Mouse (Mus musculus) gastrocnemius, postnatal 25 days (tissue): ENCODE results near the gene Nxnl2. TPM values are rescaled to one million over a fixed set of nuclear protein-coding genes. Genes with fewer than 3 reads are reported as not detected.
"Not testable (repeated sequence)": the region's sequence is repeated elsewhere in the genome, so short reads cannot be mapped to it uniquely, and the experiment has no call there.

Experiments
- DNase-seq: peaks from one replicate; pipeline ENCODE4 v3.0.0; 2022
- total RNA-seq, 2 experiments: library from RNA; stranded (reverse); gene quantifications; 1 replicate in 1 of 2; 2 replicates in 1 of 2; pipeline ENCODE4 v1.2.3; 2021

Gene Nxnl2
- total RNA-seq, 2 experiments from 2014 or later: not detected

- DNase-seq: no peak
Observed at GRCm38 (mm10) chr13:51179362-51179761, 8.5 kb downstream of the Nxnl2 start.

DNA sequence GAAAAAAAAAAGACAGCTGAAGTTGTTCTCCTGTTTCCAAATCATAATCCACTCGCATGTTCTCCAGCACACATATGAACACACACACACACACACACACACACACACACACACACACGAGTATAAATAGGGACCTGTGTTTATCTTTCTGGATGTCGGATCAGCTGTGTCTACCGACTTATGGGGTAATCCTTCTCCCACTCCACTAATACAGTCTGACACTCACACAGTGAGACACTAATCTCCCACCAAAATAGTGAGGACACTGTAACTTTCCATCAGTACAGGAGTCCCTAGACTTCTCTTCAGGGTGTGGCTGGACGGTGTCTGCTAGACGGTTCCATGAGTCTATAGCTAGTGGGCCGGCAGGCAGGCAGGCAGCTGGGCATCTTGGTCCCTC, 11.4 kb downstream of the Nxnl2 start:
- DNase-seq: no peak

DNA sequence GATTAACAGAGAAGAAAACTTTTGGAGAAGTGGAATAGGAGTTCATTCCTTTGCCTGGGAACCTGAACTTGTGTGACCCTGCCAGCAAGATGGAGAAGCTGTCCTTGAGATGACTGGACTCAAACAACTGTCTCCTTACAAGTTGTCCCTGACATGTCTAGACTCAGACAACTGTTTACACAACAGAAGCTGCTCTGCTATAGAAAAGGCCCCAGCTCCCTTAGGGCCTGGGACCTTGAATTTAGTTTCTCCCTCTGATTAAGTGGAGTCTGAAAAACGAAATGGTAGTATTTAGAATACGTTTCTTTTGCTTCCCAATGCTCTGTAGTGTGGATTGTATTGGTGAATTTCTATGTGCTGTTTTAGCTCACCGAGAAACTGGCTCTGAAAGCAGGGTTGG, 14.1 kb downstream of the Nxnl2 start:
- DNase-seq: no peak

DNA sequence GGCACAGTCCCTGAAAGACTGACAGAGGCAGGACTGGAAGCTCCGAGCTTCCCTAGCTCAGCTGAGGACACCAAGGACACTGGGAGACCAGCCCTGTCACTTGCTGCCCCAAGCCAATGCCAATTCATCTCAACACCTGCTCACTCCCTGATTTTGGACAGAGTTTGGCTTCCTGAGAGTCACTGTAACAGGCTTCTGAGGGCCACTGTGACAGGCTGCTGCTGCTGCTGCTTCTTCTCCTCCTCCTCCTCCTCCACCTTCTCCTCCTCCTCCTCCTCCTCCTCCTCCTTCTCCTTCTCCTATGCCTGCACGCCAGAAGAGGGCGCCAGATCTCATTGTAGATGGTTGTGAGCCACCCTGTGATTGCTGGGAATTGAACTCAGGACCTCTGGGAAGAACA, 19.5 kb downstream of the Nxnl2 start:
- DNase-seq: no peak

DNA sequence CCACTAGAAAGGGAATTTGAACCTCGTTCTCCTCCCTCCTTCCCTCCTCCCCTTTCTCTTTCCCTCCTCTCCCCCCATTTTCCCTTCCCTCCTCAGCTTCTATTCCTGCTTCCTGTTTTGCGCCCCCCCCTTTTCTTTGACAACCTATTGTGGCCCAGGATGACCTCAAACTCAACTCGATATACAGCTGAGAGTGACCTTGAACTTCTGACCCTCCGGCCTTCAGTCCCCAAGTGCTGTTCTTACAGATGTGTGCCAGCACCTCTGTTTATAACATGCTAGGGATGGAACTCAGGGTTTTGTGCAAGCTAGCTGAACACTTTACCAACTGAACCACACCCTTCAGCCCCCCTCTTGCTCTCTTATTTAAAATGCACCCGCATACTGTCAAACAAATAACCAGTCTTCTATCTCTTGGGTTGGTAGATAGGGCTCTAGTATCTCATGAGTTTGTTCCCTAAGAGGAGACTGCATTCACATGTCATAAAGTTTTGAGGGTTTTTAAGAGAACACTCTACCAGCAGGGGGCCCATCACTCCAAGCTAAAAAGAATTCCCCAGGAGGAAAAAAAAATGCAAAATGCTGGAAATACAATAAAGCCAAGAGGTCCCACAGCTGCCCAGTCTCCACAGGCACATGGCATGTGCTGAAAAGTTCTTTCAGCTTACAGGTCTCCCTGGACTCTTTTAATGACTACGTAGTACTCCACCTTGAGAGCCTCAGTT, 20.8 kb downstream of the Nxnl2 start:
- no peak for DNase-seq

- no peak for DNase-seq
Observed at GRCm38 (mm10) chr13:51193893-51194292, 23.1 kb downstream of the Nxnl2 start.

DNA sequence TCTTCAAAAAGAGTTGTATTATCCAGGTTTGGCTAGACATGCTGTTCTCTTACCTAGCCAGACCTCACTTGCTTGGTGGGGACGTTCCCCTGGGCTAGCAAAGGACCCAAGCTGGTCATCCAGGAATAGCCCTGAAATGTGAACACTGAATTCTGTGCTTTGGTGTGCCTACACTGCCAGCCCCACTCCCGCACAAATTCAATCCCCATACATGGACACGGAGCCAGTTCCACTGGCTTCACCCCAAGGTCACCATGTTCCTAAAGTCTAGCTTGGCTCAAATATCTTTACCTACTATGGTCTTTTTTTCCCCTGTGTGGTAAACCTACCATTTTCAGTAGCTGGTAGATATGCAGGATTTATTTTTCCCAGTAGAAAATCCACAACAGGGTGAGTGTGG, 26.9 kb downstream of the Nxnl2 start:
- peak; percentile 53 for DNase-seq

DNA sequence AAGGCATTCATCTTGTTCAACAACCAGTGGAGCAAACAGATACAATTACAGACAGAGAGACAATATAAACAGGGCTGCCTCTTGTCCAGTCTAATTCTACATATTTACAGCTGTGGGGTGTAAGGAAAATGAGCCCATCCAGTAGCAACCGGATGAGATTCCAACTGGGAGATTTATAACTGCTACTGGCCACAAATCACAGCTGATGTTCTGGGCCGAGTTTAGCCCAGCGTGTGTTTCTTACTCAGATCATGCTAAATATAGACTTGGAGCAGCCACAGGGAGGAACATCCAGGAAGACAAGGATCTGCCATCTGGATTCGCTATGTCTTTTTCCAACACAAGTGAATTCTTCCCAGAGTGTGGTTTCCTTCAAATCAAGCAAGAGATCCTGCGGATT, 27.4 kb downstream of the Nxnl2 start:
- peak; percentile 60 for DNase-seq

- DNase-seq: not testable (repeated sequence)
Observed at GRCm38 (mm10) chr13:51201985-51202843, 31.4 kb downstream of the Nxnl2 start.

DNA sequence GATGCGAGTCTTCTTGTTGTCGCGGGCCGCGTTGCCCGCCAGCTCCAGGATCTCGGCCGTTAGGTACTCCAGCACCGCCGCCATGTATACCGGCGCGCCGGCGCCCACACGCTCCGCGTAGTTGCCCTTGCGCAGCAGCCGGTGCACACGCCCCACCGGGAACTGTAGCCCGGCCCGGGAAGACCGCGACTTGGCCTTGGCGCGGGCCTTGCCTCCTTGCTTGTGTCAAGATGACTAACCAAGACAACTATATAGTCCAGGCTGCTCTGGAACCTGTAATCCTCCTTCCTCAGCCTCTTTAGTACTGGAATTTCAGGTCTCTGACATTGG, 32.0 kb downstream of the Nxnl2 start:
- DNase-seq: peak; percentile 35

- no peak for DNase-seq
Observed at GRCm38 (mm10) chr13:51203467-51203866, 32.6 kb downstream of the Nxnl2 start.

DNA sequence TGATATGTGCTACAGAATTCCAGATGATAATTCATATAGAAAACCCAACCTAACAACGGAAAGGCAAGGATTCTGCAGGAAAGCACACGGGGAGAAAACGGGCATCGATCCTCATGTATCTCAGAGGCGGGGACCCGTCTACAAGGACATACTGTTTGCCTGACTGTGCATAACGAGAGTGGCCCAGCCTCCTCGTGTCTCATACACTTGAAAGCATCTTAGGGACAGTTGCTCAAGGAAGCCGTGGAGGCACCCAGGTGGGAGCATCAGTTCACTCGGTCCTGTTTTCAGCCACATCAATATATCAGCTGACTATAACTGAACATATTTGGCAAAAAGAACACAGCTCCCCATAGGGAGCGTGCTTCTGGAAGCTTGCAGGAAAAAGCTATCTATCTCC, 33.3 kb downstream of the Nxnl2 start:
- DNase-seq: not testable (repeated sequence)

GRCm38 (mm10) chr13:51207965-51208364, 37.1 kb downstream of the Nxnl2 start:
- DNase-seq: no peak

- no peak for DNase-seq
Observed at GRCm38 (mm10) chr13:51208378-51209100, 37.7 kb downstream of the Nxnl2 start.

GRCm38 (mm10) chr13:51210639-51211038, 39.8 kb downstream of the Nxnl2 start:
- no peak for DNase-seq

GRCm38 (mm10) chr13:51214746-51215145, 43.9 kb downstream of the Nxnl2 start:
- DNase-seq: no peak

DNA sequence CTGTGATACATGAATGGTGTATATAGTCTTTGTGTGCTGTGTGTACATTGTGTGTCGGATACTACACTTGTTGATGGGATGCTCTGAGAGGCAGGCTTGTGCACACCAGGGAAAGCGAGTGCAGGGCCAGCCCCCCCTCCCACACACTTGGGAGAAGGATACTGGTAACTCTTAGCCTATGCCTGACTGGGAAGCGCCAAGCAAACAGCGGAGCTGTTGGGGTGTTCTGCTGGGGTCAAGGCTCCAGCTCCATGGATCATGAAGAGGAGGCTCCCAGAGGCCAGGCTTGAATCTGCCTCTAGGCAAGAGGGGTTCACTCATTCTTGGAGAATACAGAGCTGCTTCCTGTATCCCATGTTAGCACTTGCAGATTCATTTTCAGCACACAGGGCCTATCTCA, 50.1 kb downstream of the Nxnl2 start:
- no peak for DNase-seq

GRCm38 (mm10) chr13:51221425-51222160, 50.8 kb downstream of the Nxnl2 start:
- DNase-seq: peak; percentile 22
